Mouse (Mus musculus): ENCODE results near the gene Prpsap2.

Prpsap2 gene

GRCm38 (mm10) chr11:61714346-61715117, 47.4 kb downstream of the Prpsap2 start:
- peak; percentile 81 to 84 for DNase-seq

- no peak for DNase-seq
Measured at GRCm38 (mm10) chr11:61713157-61713855, 48.6 kb downstream of the Prpsap2 start.

GRCm38 (mm10) chr11:61708928-61709327, 53.0 kb downstream of the Prpsap2 start:
- DNase-seq, result no peak

- DNase-seq, result no peak
Measured at GRCm38 (mm10) chr11:61706232-61706631, 55.7 kb downstream of the Prpsap2 start.

GRCm38 (mm10) chr11:61705581-61705980, 56.3 kb downstream of the Prpsap2 start:
- no peak for DNase-seq

GRCm38 (mm10) chr11:61702494-61702893, 59.4 kb downstream of the Prpsap2 start:
- DNase-seq, result no peak

GRCm38 (mm10) chr11:61701696-61702095, 60.2 kb downstream of the Prpsap2 start:
- DNase-seq, result no peak

GRCm38 (mm10) chr11:61699933-61700332, 62.0 kb downstream of the Prpsap2 start:
- DNase-seq, result peak; percentile 58 to 63

- DNase-seq, result no peak
Measured at GRCm38 (mm10) chr11:61699460-61699859, 62.4 kb downstream of the Prpsap2 start.

- no peak for DNase-seq
Measured at GRCm38 (mm10) chr11:61698852-61699251, 63.0 kb downstream of the Prpsap2 start.

- peak; percentile 75 to 78 for DNase-seq
Measured at GRCm38 (mm10) chr11:61692996-61693395, 68.9 kb downstream of the Prpsap2 start.

- DNase-seq, result no peak
Measured at GRCm38 (mm10) chr11:61687595-61687994, 74.3 kb downstream of the Prpsap2 start.

- DNase-seq, result no peak
Measured at GRCm38 (mm10) chr11:61686906-61687453, 74.9 kb downstream of the Prpsap2 start.

GRCm38 (mm10) chr11:61686141-61686540, 75.7 kb downstream of the Prpsap2 start:
- no peak for DNase-seq

- DNase-seq, result no peak
Measured at GRCm38 (mm10) chr11:61685119-61685725, 76.7 kb downstream of the Prpsap2 start.

- DNase-seq, result no peak
Measured at GRCm38 (mm10) chr11:61683907-61684731, 77.8 kb downstream of the Prpsap2 start, which contains the start of gene Fam83g. Gene Fam83g (plus strand): TSS chr11:61684091.

All from cerebellum, adult 18-20 months (tissue).